Mouse (Mus musculus) frontal cortex, adult (tissue): ENCODE data around the gene 4930435E12Rik.
A peak's percentile ranks its signal among the peaks of the same experiment; 100 is the strongest.
"Not testable (repeated sequence)": the region's sequence is repeated elsewhere in the genome, so short reads cannot be mapped to it uniquely, and the experiment has no call there.

ENCODE experiments used
- ATAC-seq: cut with Nextera tagmentation; 2 replicates; pipeline ENCODE4 v1.9.2; 2017; ENCODE audit warnings: mild to moderate bottlenecking, moderate library complexity, mixed read lengths; ENCODE audit not compliant: low TSS enrichment

Gene 4930435E12Rik

DNA sequence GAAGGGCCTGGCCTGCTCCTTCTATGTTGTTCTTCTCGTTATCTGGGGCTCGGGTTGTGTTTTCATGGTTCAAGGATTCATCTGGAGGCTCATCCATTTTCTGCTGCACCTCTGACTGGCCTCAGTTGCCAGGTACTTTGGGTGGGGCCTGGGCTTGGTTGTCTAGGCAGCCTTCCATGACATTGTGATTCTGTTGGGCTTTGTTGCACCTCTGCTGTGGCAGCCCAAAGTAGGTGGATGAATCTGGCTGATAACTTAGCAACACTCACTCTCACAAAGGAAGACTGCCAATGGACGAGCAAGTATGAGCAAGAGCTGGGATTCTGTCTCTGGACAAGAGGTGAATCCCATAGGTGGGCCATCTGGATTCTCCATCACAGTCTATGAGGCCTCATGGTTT, at the start of gene 4930435E12Rik:
Gene 4930435E12Rik, minus strand, starts transcription at position 101 of the 400 bp plus-strand sequence.
- no peak for ATAC-seq

GRCm38 (mm10) chr16:38874481-38874880, 45.9 kb upstream of the 4930435E12Rik start:
- peak; percentile 98 for ATAC-seq

DNA sequence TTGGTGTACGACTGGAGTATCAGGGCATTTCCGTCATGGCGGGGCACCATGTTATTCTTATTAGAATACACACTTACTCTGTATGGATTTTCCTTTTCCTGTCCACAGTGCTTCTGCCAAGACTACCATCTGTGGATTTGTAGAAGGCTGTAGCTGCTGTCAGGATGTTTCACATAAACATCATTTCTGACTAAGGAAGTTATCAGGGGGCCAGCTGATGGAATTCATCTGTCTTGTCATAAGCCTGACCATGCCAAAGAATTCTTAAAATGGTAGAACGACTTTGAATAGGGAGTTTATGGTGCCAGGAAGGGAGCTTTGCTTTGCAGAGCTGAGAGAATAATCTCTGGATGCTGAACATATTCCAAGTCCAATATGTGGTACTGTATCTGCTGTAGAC, 44.7 kb upstream of the 4930435E12Rik start:
- peak; percentile 75 for ATAC-seq

- no peak for ATAC-seq
Measured at GRCm38 (mm10) chr16:38864358-38864757, 35.8 kb upstream of the 4930435E12Rik start.

GRCm38 (mm10) chr16:38860548-38860947, 32.0 kb upstream of the 4930435E12Rik start:
- ATAC-seq = no peak

DNA sequence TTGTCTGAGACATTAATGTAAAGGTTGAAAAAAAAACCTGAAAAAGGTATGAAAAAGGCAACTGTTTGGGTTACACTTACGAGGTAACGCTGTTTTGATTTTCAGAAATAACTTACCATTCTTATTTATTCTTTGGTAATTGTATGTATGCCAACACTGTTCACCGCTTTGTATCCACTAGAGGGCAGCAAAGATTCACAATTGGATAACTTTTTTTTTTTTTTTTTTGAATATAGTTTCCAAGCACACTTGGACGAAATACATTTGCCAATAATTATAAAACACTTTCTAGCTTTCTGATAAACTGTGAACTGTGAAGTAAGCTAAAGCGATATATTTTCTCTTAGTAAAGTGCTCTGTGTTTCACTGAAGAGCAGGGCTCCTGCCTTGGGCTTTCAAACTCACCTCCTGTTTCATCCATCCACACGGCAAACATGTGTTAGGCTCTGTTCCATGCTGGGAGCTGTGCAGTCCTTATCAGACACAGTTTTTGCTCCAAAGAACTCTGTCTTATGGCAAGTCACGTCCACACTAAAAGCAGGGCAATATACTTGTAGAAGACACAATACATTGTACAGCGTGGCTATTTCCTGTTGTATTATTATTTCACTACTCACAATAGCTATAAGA, 29.7 kb upstream of the 4930435E12Rik start:
- ATAC-seq = peak; percentile 76

DNA sequence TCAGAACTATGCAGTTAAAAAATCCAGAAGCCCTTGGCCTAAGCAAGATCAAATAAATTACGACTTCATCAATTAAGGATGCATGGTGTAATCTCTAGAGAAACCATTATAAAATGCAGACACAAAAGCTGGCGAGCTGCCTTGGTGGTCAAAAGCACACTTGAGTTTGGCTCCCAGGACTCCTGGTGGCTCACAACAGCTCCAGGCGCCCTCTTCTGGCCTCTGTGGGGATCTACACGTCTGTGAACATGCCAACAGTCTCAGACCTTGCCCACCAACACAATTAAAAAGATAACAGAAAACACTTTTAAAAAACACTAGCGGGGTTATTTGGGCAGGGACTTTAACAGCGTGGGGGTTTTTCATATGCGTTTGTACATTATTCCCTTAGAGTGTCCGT, 16.0 kb downstream of the 4930435E12Rik start:
- ATAC-seq = peak; percentile 72; the same call in 1 of the 2 replicates

DNA sequence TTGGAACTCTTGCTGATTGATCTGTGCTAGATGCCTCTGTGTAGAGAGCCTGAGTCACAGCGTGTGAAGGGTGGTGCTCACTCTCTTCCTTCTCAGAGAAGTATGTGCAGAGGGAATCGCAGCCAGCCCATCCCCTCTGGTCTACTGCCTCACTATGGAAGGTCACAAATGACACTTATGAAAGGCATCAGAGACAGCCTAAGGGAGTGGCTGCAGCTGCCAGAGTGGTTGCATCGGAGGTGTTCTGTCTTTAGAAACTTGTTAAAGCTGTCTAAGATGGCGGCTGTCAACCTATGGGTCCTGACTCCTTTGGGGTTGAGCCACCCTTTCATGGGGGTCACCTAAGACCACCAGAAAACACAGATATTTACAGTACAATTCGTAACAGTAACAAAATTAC, 18.4 kb downstream of the 4930435E12Rik start:
- no peak for ATAC-seq

DNA sequence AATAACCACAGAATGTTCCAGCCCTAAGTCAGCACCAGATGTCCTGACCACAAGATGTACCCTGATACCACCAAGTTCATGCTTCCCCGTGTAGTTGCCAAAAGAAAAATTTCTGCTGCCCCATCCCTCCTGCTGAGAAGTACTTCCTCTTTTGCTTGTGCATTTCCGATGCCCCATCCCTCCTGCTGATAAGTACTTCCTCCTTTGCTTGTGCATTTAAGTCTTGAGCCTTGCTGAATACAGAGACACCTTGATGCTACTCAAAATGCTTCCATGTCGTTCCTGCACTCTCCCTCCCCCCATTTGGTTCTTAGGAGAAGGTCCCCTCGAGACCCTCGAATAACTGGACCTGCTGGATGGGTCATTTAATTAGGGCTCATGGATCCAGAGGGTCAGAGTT, 20.8 kb downstream of the 4930435E12Rik start:
- not testable (repeated sequence) for ATAC-seq

DNA sequence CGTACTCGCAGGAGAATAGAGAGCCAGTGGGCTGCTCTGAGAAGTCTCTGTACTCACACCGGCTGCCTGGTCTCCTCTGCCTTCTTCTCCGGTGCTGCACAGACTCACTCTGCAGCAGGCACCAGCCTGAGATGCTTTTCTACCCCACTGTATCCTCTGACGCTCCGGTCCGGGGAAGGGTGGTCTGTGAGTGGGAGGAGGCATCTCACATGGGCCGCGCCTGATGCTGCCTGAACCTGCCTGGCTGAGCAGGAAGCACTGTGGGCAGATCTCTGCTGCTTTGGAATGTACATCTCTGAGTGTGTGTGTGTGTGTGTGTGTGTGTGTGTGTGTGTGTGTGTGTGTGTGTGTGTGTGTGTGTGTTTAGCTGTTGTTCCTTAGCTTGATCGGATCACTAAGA, 28.5 kb downstream of the 4930435E12Rik start, which contains the start of gene Upk1b:
Gene Upk1b, minus strand, starts transcription at position 238 of the 400 bp plus-strand sequence.
- ATAC-seq = peak; percentile 41; the same call in 1 of the 2 replicates

- no peak for ATAC-seq
Measured at GRCm38 (mm10) chr16:38798957-38799450, 29.5 kb downstream of the 4930435E12Rik start.

DNA sequence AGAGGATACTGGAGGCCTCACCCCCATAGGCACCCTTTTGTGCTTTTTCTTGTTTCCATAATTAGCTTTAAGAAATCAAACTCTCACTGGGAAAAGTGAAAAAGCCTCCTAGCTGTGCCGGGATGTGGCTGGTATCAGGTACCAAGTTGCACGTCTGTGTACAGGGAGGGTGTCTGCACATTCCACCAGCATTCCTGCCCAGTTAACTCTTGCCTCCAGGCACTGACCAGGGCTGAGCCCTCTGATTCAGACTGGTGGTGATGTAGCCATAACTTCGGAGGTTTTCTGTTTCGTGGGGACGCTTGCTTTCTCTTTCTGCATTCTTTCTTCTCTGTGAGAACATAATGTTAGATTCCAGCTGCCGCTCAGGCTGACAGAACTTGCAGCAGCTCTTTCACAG, 35.4 kb downstream of the 4930435E12Rik start:
- ATAC-seq = no peak

DNA sequence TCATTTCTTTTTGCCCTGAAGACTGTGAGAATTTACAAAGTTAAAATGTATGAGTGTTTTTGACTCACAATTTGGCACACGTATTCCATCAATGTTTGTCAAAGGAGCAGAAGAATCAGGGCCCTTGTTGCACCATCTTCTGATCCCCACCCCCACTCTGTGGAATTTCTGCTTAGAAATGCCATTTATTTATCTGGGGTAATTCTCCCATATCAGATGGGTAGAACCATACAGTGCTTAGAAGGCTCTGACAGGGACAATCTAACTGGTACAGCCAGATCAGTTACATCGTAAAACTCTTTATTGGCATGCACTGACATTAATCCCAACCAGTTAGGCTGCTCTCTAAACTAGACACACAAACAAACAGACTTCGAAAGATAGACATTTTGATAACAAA, 38.6 kb downstream of the 4930435E12Rik start:
- no peak for ATAC-seq

GRCm38 (mm10) chr16:38789016-38789415, 39.5 kb downstream of the 4930435E12Rik start:
- no peak for ATAC-seq

DNA sequence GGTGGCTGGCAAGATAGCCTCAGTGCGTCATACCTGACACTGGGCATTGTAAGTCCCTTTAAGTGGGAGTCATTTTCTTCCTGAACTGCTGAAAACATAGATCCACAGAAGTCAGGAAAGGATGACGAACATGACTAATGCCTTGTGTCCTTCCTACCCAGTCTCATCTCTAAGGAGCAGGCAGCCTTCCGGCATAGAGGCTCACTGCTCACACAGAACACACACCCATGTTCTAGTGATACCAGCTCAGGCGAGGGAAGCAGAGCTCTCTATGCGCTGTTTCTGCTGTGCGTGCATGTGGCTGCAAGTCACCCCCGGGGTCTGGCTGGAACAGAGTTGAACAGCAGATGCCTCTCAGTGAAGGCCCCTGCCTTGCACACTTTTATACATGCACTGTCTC, 43.2 kb downstream of the 4930435E12Rik start:
- peak; percentile 82 for ATAC-seq

- no peak for ATAC-seq
Measured at GRCm38 (mm10) chr16:38782524-38783067, 46.0 kb downstream of the 4930435E12Rik start.

GRCm38 (mm10) chr16:38781946-38782345, 46.6 kb downstream of the 4930435E12Rik start:
- ATAC-seq = no peak

- no peak for ATAC-seq
Measured at GRCm38 (mm10) chr16:38780960-38781572, 47.5 kb downstream of the 4930435E12Rik start.

DNA sequence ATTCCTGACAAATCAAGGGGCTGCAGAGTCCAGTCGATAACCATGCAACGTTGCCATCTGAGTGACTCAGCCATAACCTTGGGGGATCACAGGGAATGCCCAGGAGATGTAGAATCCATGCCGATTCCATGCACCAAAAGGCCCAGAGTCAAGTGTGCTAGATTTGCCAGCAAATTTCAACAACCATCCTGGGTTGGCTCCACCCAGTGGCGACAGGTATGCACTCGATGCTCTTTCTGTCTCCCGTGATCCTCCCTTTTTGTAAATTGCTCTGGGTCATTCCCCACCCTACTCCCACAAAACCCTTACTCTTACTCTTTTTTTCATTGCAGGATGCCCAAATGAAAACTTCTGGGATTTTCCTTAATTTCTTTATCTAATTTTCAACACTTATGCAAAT, 52.2 kb downstream of the 4930435E12Rik start:
- no peak for ATAC-seq

- ATAC-seq = no peak
Measured at GRCm38 (mm10) chr16:38774964-38775746, 53.4 kb downstream of the 4930435E12Rik start.

GRCm38 (mm10) chr16:38772906-38773496, 55.5 kb downstream of the 4930435E12Rik start:
- no peak for ATAC-seq

- no peak for ATAC-seq
Measured at GRCm38 (mm10) chr16:38771145-38771544, 57.4 kb downstream of the 4930435E12Rik start.
